Mouse (Mus musculus): ENCODE data around the gene Mmp9. TPM values are rescaled to one million over a fixed set of nuclear protein-coding genes. Genes with fewer than 3 reads are reported as not detected.

The Mmp9 gene
- total RNA-seq, 2 experiments from 2014 or later = 2.8 TPM

GRCm38 (mm10) chr2:164986371-164987027 is 45.9 kb downstream of the Mmp9 start:
- no peak for DNase-seq (ENCODE audit: low spot score in 2 of 2)

DNA sequence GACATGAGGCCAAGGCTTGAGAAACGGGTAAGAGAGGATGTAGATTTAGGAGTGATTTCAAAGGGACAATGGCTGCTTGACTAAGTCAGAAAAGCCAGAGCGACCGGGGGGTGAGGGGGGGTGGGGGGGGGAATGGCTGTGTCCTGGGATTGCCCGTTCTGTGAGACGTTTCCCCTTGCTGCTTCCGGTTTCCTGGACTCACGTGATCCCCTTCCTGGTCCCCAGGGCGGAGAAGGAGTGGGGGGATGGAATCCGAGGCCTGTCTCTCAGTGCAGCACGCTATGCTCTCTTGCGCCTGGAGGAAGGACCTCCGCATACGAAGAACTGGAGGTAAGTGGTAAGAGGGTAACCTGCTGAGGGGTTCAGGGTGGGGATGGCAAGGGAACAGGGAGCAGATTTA is 48.2 kb downstream of the Mmp9 start:
- DNase-seq (ENCODE audit: low spot score in 2 of 2) = no peak

GRCm38 (mm10) chr2:164991111-164991510 is 50.5 kb downstream of the Mmp9 start:
- no peak for DNase-seq (ENCODE audit: low spot score in 2 of 2)

DNA sequence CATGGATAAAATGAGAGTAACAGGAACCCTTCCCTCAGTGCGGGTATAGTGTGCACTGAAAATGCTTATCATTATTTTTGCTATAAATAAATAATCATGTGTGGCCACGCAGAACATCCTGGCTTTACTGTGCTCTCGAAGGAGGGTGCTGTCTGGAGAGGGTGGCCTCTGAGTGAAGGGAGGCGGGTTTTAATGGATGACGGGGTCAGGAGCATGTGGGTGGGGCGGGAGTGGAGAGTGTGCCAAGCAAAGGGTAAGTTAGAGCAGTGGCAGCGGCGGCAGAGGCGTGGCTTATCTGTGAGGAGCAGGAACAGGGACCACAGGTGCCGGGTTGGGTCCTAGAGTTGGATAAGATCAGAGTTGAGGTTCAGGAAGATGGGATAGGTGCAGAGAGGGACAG is 51.2 kb downstream of the Mmp9 start:
- no peak for DNase-seq (ENCODE audit: low spot score in 2 of 2)

DNA sequence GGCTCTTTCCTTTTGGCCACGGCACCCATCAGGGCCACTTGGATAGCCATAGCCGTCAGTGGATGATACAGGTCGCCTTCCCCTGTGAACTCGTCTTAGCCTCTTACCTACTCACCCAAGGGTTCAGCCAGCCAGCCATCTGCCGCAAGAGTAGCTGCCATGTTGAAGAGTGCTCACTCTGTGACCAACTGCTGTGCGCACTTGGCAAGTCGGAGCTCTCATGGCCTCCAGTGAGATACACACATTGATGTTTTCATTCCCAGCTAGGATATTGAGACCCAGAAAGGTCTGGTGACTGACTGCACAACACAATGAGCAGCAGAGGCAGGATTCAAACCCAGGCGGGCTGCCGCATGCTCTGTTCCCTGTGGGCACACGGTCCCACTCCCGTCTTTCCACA is 53.6 kb downstream of the Mmp9 start:
- no peak for DNase-seq (ENCODE audit: low spot score in 2 of 2)

- DNase-seq (ENCODE audit: low spot score in 2 of 2) = no peak
These were observed 54.3 kb downstream of the Mmp9 start for GRCm38 (mm10) chr2:164994659-164995428.

GRCm38 (mm10) chr2:164995976-164996375 is 55.4 kb downstream of the Mmp9 start:
- DNase-seq (ENCODE audit: low spot score in 2 of 2) = no peak

DNA sequence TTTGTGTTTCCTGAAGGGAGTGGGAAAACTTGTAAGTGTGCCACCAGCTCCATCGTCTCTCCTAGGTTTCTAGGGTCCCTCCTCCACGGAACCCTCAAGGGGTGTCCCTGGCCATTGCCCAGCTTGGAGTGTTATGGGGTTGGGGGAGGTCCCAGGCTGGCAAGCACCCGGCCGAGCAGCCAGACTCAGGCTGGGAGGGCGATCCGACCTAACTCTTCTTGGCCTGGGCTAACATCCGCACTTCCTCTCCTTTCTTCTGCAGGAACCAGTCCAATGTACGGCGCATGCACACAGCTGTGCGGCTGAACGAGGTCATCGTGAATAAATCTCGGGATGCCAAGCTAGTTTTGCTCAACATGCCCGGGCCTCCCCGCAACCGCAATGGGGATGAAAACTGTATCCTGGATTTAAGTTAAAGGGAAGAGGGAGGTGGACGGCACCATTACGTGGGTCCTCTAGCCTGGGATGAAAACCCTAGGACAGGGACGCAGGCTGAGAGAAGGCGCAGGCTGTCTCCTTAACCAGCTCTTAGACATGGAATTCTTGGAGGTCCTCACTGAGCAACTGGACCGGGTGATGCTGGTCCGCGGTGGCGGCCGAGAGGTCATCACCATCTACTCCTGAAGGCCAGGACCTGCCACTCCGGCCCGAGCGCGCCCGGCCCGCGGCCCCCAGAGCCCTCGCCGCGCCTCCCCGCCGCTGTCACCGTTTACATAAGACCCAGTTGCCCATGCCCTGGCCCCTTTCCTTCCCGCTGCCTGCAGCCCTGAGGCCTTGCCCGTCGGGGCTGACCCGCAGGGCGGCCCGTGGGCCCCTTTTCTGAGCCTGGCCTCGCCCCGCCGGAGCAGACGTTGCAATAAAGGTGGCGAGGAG is 56.5 kb downstream of the Mmp9 start:
- DNase-seq (ENCODE audit: low spot score in 2 of 2) = no peak

GRCm38 (mm10) chr2:164997721-164998428 is 57.3 kb downstream of the Mmp9 start:
- DNase-seq (ENCODE audit: low spot score in 2 of 2) = peak; percentile 26 to 46

DNA sequence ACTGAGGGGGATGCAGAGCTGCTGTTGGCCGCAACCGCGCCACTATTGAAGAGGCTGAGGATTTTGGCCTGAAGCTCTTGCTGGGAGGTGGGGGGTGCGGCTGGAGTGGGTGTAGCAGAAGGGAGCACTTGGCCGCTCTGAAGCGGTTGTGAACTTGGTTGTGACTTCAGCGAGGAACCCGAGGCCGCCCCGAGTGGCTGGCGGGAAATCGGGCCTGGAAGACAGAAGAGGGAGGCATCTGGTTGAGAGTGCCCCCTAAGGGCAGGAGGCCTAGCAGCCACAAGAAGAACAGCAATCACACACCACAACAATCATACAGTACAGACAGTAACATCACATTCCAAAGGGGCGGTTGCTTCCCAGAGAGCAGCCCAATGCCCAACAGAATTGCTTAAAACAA is 61.4 kb downstream of the Mmp9 start:
- no peak for DNase-seq (ENCODE audit: low spot score in 2 of 2)

DNA sequence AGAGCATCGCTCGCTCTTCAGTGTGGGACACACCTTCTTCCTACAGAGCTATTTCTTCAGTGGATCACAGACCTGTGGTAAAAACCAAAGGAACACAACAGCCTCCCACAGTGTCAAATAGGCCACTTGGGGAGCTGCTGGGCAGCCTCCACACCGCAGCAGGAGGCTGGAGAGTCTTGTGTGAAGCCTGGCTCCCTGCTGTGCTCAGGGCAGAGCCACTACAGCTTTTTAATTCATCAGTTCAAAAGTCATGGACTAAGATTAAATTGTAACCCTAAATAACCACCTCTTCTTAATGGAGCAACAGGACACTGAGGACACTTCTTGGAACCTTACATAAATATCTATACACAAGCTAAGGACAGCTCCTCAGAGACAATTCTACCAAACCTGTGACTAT is 62.5 kb downstream of the Mmp9 start:
- no peak for DNase-seq (ENCODE audit: low spot score in 2 of 2)

DNA sequence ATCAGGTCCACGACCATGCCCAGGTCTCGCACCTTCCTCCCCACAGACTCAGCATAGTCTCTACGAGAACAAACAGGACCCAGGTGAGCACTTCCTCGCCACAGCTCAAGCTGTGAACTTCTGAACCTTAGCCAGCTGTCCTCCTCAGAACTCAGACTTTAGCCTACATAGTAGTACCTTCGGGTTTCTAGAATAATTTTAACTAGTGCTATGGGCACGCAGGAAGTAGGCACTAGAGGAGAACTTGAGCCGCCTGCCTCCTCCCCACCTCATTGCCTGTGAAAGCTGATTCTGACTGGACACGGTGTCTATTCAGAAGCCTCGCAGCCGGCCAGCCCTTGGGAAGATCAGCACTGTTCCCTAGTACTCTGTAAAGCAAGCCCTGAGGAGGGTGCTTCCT is 63.7 kb downstream of the Mmp9 start:
- no peak for DNase-seq (ENCODE audit: low spot score in 2 of 2)

Other genes with a start within 250 kb of the Mmp9 start
- gene Spint4, start 242.3 kb upstream of the Mmp9 start, total RNA-seq (2021) = not detected
- gene Spint5, start 225.5 kb upstream of the Mmp9 start, total RNA-seq (2021) = not detected
- 1 to 10 TPM in 1 of 2 experiments, under 1 TPM in 1; 0.87 to 1.4 TPM for gene Wfdc3, start 194.8 kb upstream of the Mmp9 start, total RNA-seq (2021)
- 10 to 100 TPM; 41.9 to 46.0 TPM for gene Dnttip1, start 194.8 kb upstream of the Mmp9 start, total RNA-seq (2021)
- 1 to 10 TPM; 6.9 to 8.3 TPM for gene Ube2c, start 170.9 kb upstream of the Mmp9 start, total RNA-seq (2021)
- gene Tnnc2, start 160.8 kb upstream of the Mmp9 start, total RNA-seq (2021) = not detected
- gene Snx21, start 155.0 kb upstream of the Mmp9 start, total RNA-seq (2021) = 10 to 100 TPM; 41.3 to 43.6 TPM
- 10 to 100 TPM; 24.1 to 28.6 TPM for gene Acot8, start 135.9 kb upstream of the Mmp9 start, total RNA-seq (2021)
- 1 to 10 TPM; 8.9 to 9.4 TPM for gene Zswim3, start 135.7 kb upstream of the Mmp9 start, total RNA-seq (2021)
- gene Zswim1, start 118.1 kb upstream of the Mmp9 start, total RNA-seq (2021) = 10 to 100 TPM; 18.5 to 18.7 TPM
- 1 to 10 TPM in 1 of 2 experiments, not detected in 1; 1.6 TPM for gene Spata25, start 112.2 kb upstream of the Mmp9 start, total RNA-seq (2021)
- gene Ctsa, start 107.9 kb upstream of the Mmp9 start, total RNA-seq (2021) = 10 to 100 TPM; 70.8 to 76.9 TPM
- gene Neurl2, start 107.3 kb upstream of the Mmp9 start, total RNA-seq (2021) = 1 to 10 TPM; 3.5 to 4.7 TPM
- 10 to 100 TPM; 72.9 to 79.2 TPM for gene Pltp, start 83.1 kb upstream of the Mmp9 start, total RNA-seq (2021)
- gene Pcif1, start 61.5 kb upstream of the Mmp9 start, total RNA-seq (2021) = 10 to 100 TPM; 45.0 to 50.9 TPM
- gene Zfp335, start 29.0 kb upstream of the Mmp9 start, total RNA-seq (2021) = 10 to 100 TPM; 24.0 to 24.1 TPM
- gene Slc12a5, start 20.0 kb downstream of the Mmp9 start, total RNA-seq (2021) = 100 to 1,000 TPM; 252 to 272 TPM
- 10 to 100 TPM; 55.8 to 57.6 TPM for gene Ncoa5, start 94.1 kb downstream of the Mmp9 start, total RNA-seq (2021)
- 1 to 10 TPM; 1.5 to 3.8 TPM for gene Cd40, start 114.8 kb downstream of the Mmp9 start, total RNA-seq (2021)
- gene 1700025C18Rik, start 150.0 kb downstream of the Mmp9 start, total RNA-seq (2021) = not detected

All from layer of hippocampus, postnatal 10 days (tissue).